Mouse (Mus musculus) testis, adult 2 months (tissue): Measurements from ENCODE around the gene Aff1. TPM values are rescaled to one million over a fixed set of nuclear protein-coding genes. Genes with fewer than 3 reads are reported as not detected.

Experiments used
- H3K27ac ChIP-seq: fragments of 200-500 bp; 2 replicates; pipeline ENCODE4 v1.5.1; 2012; ENCODE audit warnings: low read depth, low read length; ENCODE audit not compliant: control insufficient read depth, insufficient read depth
- H3K27me3 ChIP-seq: fragments of 200-500 bp; 2 replicates; pipeline ENCODE4 v1.6.1; 2012; ENCODE audit warnings: mild to moderate bottlenecking, low read length, moderate library complexity; ENCODE audit not compliant: control insufficient read depth, insufficient read depth
- H3K36me3 ChIP-seq: fragments of 200-500 bp; 2 replicates; pipeline ENCODE4 v1.6.1; 2012; ENCODE audit warnings: mild to moderate bottlenecking, low read length; ENCODE audit not compliant: control insufficient read depth, insufficient read depth
- H3K4me1 ChIP-seq: fragments of 200-500 bp; 2 replicates; pipeline ENCODE4 v1.6.1; 2012; ENCODE audit warnings: low read length; ENCODE audit not compliant: control insufficient read depth, insufficient read depth
- H3K4me3 ChIP-seq: fragments of 200-500 bp; 2 replicates; pipeline ENCODE4 v1.5.1; 2012; ENCODE audit warnings: low read depth, mild to moderate bottlenecking, low read length, moderate library complexity, mixed read lengths; ENCODE audit not compliant: control insufficient read depth
- CTCF ChIP-seq: fragments of 200-500 bp; IDR thresholded peaks from 2 replicates; pipeline ENCODE4 v1.5.1; 2012; ENCODE audit warnings: low read depth, mild to moderate bottlenecking, inconsistent platforms, low read length, moderate library complexity; ENCODE audit not compliant: control insufficient read depth, insufficient read depth, insufficient replicate concordance
- POLR2A ChIP-seq: fragments of 200-500 bp; IDR thresholded peaks from 2 replicates; pipeline ENCODE4 v1.6.1; 2012; ENCODE audit warnings: low read depth, mild to moderate bottlenecking, inconsistent platforms, low read length, moderate library complexity; ENCODE audit not compliant: control insufficient read depth
- polyA plus RNA-seq: library from polyadenylated mRNA; depleted of rRNA; stranded (reverse); fragments of >200 nt; gene quantifications from 2 replicates; pipeline ENCODE4 v1.2.3, GENCODE M21; 2012

Gene Aff1
- polyA plus RNA-seq, 1 experiment: 1.3 TPM

- Histone ChIP-seq H3K27me3 (no peaks in the 10 kb centered on the region), H3K4me1 (peaks cover 3% of the 10 kb centered on the region; the same call in 1 of the 2 replicates), H3K36me3 (no peaks in the 10 kb centered on the region), H3K27ac (no peak overlapping the region), H3K4me3 (no peak overlapping the region)
- TF ChIP-seq CTCF (no peak), POLR2A (no peak)
These were observed 105.6 kb downstream of the Aff1 start for GRCm38 (mm10) chr5:103797774-103798173.

GRCm38 (mm10) chr5:103799438-103799837 lies 107.3 kb downstream of the Aff1 start:
- TF ChIP-seq CTCF (no peak), POLR2A (no peak)
- Histone ChIP-seq H3K36me3 (no peaks in the 10 kb centered on the region), H3K27me3 (no peaks in the 10 kb centered on the region), H3K4me1 (peaks cover 5% of the 10 kb centered on the region; the same call in 1 of the 2 replicates), H3K27ac (no peak overlapping the region), H3K4me3 (no peak overlapping the region)

GRCm38 (mm10) chr5:103800009-103800408 lies 107.8 kb downstream of the Aff1 start:
- H3K4me3 ChIP-seq: no peak overlapping the region
- no peaks in the 10 kb centered on the region for H3K27me3 ChIP-seq
- peaks cover 5% of the 10 kb centered on the region; the same call in 1 of the 2 replicates for H3K4me1 ChIP-seq
- no peak overlapping the region for H3K27ac ChIP-seq
- H3K36me3 ChIP-seq: no peaks in the 10 kb centered on the region
- TF ChIP-seq CTCF (no peak), POLR2A (no peak)

- no peak overlapping the region for H3K27ac ChIP-seq
- no peaks in the 10 kb centered on the region for H3K27me3 ChIP-seq
- no peaks in the 10 kb centered on the region for H3K36me3 ChIP-seq
- no peak overlapping the region for H3K4me3 ChIP-seq
- TF ChIP-seq CTCF (no peak), POLR2A (no peak)
- peaks cover 2% of the 10 kb centered on the region for H3K4me1 ChIP-seq
These were observed 111.2 kb downstream of the Aff1 start for GRCm38 (mm10) chr5:103803386-103803785.

- Histone ChIP-seq H3K27me3 (no peaks in the 10 kb centered on the region), H3K4me1 (peaks cover 2% of the 10 kb centered on the region), H3K4me3 (no peak overlapping the region), H3K27ac (no peak overlapping the region), H3K36me3 (no peaks in the 10 kb centered on the region)
- TF ChIP-seq CTCF (no peak), POLR2A (no peak)
These were observed 111.9 kb downstream of the Aff1 start for GRCm38 (mm10) chr5:103803927-103804590.

GRCm38 (mm10) chr5:103806851-103807578 lies 114.8 kb downstream of the Aff1 start:
- no peaks in the 10 kb centered on the region for H3K27me3 ChIP-seq
- H3K4me3 ChIP-seq: no peak overlapping the region
- TF ChIP-seq POLR2A: no peak
- no peak for TF ChIP-seq CTCF
- H3K4me1 ChIP-seq: peaks cover 2% of the 10 kb centered on the region
- no peaks in the 10 kb centered on the region for H3K36me3 ChIP-seq
- no peak overlapping the region for H3K27ac ChIP-seq

GRCm38 (mm10) chr5:103807637-103808312 lies 115.6 kb downstream of the Aff1 start:
- Histone ChIP-seq H3K27ac (no peak overlapping the region), H3K36me3 (no peaks in the 10 kb centered on the region), H3K4me1 (peaks cover 2% of the 10 kb centered on the region), H3K27me3 (no peaks in the 10 kb centered on the region), H3K4me3 (no peak overlapping the region)
- TF ChIP-seq CTCF (no peak), POLR2A (no peak)
